Mouse (Mus musculus) neural tube, embryonic 12.5 days (tissue): ENCODE measurements around the gene Nploc4. TPM values are rescaled to one million over a fixed set of nuclear protein-coding genes. Genes with fewer than 3 reads are reported as not detected.
A peak's percentile ranks its signal among the peaks of the same experiment; 100 is the strongest.

Experiments used
- ATAC-seq: fragments of 200-750 bp; cut with Nextera tagmentation; 2 replicates; pipeline ENCODE4 v1.8.0; 2017; ENCODE audit warnings: low read depth, mild to moderate bottlenecking, moderate TSS enrichment, moderate library complexity; ENCODE audit not compliant: low FRiP score
- H3K27ac ChIP-seq: fragments of 300-500 bp; sonication (generic); 2 replicates; pipeline ENCODE4 v1.5.1; 2016
- H3K27me3 ChIP-seq: fragments of 300-500 bp; sonication (generic); replicated peaks from 2 replicates; pipeline ENCODE4 v1.6.1; 2016; ENCODE audit warnings: mild to moderate bottlenecking
- H3K36me3 ChIP-seq: fragments of 300-500 bp; sonication (generic); 2 replicates; pipeline ENCODE4 v1.6.1; 2016; ENCODE audit warnings: mild to moderate bottlenecking
- H3K4me1 ChIP-seq: fragments of 300-500 bp; sonication (generic); 2 replicates; pipeline ENCODE4 v1.6.1; 2016
- H3K4me2 ChIP-seq: fragments of 300-500 bp; sonication (generic); replicated peaks from 2 replicates; pipeline ENCODE4 v1.6.1; 2016; ENCODE audit warnings: mild to moderate bottlenecking
- H3K4me3 ChIP-seq: fragments of 300-500 bp; sonication (generic); 2 replicates; pipeline ENCODE4 v1.5.1; 2016
- H3K9ac ChIP-seq: fragments of 300-500 bp; sonication (generic); 2 replicates; pipeline ENCODE4 v1.6.1; 2016; ENCODE audit warnings: mild to moderate bottlenecking
- H3K9me3 ChIP-seq: fragments of 300-500 bp; sonication (generic); 2 replicates; pipeline ENCODE4 v1.6.1; 2016; ENCODE audit warnings: mild to moderate bottlenecking
- WGBS: fragments of 180-500 bp; shearing (Covaris S2); methylation state at CpG from one replicate; pipeline ENCODE4 v1.1.7; 2016; 5-methylcytosine and 5-hydroxymethylcytosine counted together
- polyA plus RNA-seq: library from polyadenylated mRNA; unstranded; fragments of >200 nt; fragmentation: Nextera tagmentation; extraction: Ambion mirVana; gene quantifications from 2 replicates; pipeline ENCODE4 v1.2.1, GENCODE M21; 2016

Gene Nploc4
- polyA plus RNA-seq, 1 experiment from 2014 or later: 54.6 TPM

- peak; percentile 86 for ATAC-seq
- Histone ChIP-seq H3K9me3 (no peaks in the 10 kb centered on the region), H3K27ac (peak within 1 kb of the TSS; percentile 62; the same call in 1 of the 2 replicates), H3K4me1 (peaks cover 16% of the 10 kb centered on the region; the same call in 1 of the 2 replicates), H3K4me2 (peak within 1 kb of the TSS; percentile 95), H3K27me3 (no peaks in the 10 kb centered on the region), H3K9ac (peak within 1 kb of the TSS; percentile 95), H3K4me3 (peak within 1 kb of the TSS; percentile 93), H3K36me3 (peaks cover 32% of the 10 kb centered on the region)
- WGBS: 5% methylated on average over 62 of the region's 62 CpGs
These were observed 20.6 kb upstream of the Nploc4 start, which contains the start of the genes Oxld1 and Ccdc137 for GRCm38 (mm10) chr11:120457772-120458751. Oxld1 (minus strand) TSS chr11:120458068. Ccdc137 (plus strand) TSS chr11:120458115.

- peaks cover 26% of the 10 kb centered on the region for H3K36me3 ChIP-seq
- no peak for ATAC-seq
- H3K4me3 ChIP-seq: peak overlapping the region; percentile 93
- WGBS: 36% methylated on average over 14 of the region's 14 CpGs
- H3K9me3 ChIP-seq: no peaks in the 10 kb centered on the region
- no peaks in the 10 kb centered on the region for H3K27me3 ChIP-seq
- H3K27ac ChIP-seq: peak overlapping the region; percentile 62; the same call in 1 of the 2 replicates
- peaks cover 16% of the 10 kb centered on the region; the same call in 1 of the 2 replicates for H3K4me1 ChIP-seq
- H3K9ac ChIP-seq: peak overlapping the region; percentile 95
- peak overlapping the region; percentile 95 for H3K4me2 ChIP-seq
These were observed 19.9 kb upstream of the Nploc4 start for GRCm38 (mm10) chr11:120457370-120457769.

GRCm38 (mm10) chr11:120455413-120455812, 17.9 kb upstream of the Nploc4 start:
- WGBS: 93% methylated on average over 7 of the region's 7 CpGs
- Histone ChIP-seq H3K27ac (no peak overlapping the region), H3K36me3 (peaks cover 7% of the 10 kb centered on the region), H3K9ac (no peak overlapping the region), H3K4me2 (no peak overlapping the region), H3K9me3 (no peaks in the 10 kb centered on the region), H3K4me1 (peaks cover 16% of the 10 kb centered on the region; the same call in 1 of the 2 replicates), H3K27me3 (no peaks in the 10 kb centered on the region), H3K4me3 (no peak overlapping the region)
- no peak for ATAC-seq

GRCm38 (mm10) chr11:120454965-120455364, 17.5 kb upstream of the Nploc4 start:
- Histone ChIP-seq H3K27me3 (no peaks in the 10 kb centered on the region), H3K36me3 (peaks cover 5% of the 10 kb centered on the region), H3K4me3 (no peak overlapping the region), H3K4me1 (peaks cover 16% of the 10 kb centered on the region; the same call in 1 of the 2 replicates), H3K9ac (no peak overlapping the region), H3K4me2 (no peak overlapping the region), H3K27ac (no peak overlapping the region), H3K9me3 (no peaks in the 10 kb centered on the region)
- WGBS: 92% methylated on average over 4 of the region's 4 CpGs
- no peak for ATAC-seq

- no peaks in the 10 kb centered on the region for H3K36me3 ChIP-seq
- no peak within 1 kb of the TSS for H3K9ac ChIP-seq
- no peak for ATAC-seq
- H3K9me3 ChIP-seq: no peaks in the 10 kb centered on the region
- 87% methylated on average over 4 of the region's 4 CpGs for whole genome bisulfite sequencing
- H3K4me3 ChIP-seq: no peak within 1 kb of the TSS
- no peak within 1 kb of the TSS; the same call in 1 of the 2 replicates for H3K27ac ChIP-seq
- H3K4me1 ChIP-seq: peaks cover 12% of the 10 kb centered on the region; the same call in 1 of the 2 replicates
- 0 out of 2 replicates have a peak, but pooled peaks cover 3% of the 10 kb centered on the region for H3K27me3 ChIP-seq
- no peak within 1 kb of the TSS for H3K4me2 ChIP-seq
These were observed 15.8 kb upstream of the Nploc4 start, which contains the start of gene Pde6g for GRCm38 (mm10) chr11:120453306-120453705. Pde6g (minus strand) TSS chr11:120453500.

- H3K27me3 ChIP-seq: 0 out of 2 replicates have a peak, but pooled peaks cover 3% of the 10 kb centered on the region
- H3K9me3 ChIP-seq: no peaks in the 10 kb centered on the region
- no peak overlapping the region for H3K4me2 ChIP-seq
- no peak overlapping the region for H3K27ac ChIP-seq
- H3K4me1 ChIP-seq: 0 out of 2 replicates have a peak, but pooled peaks cover 6% of the 10 kb centered on the region
- no peak overlapping the region for H3K4me3 ChIP-seq
- no peaks in the 10 kb centered on the region for H3K36me3 ChIP-seq
- 83% methylated on average over 3 of the region's 3 CpGs for WGBS
- no peak overlapping the region for H3K9ac ChIP-seq
- no peak for ATAC-seq
These were observed 14.7 kb upstream of the Nploc4 start for GRCm38 (mm10) chr11:120452246-120452645.

GRCm38 (mm10) chr11:120447179-120447578, 9.7 kb upstream of the Nploc4 start:
- no peak overlapping the region for H3K9ac ChIP-seq
- no peak overlapping the region for H3K4me2 ChIP-seq
- no peaks in the 10 kb centered on the region for H3K9me3 ChIP-seq
- no peak for ATAC-seq
- H3K4me3 ChIP-seq: no peak overlapping the region
- WGBS: 85% methylated on average over 7 of the region's 7 CpGs
- no peak overlapping the region for H3K27ac ChIP-seq
- H3K36me3 ChIP-seq: no peaks in the 10 kb centered on the region
- H3K27me3 ChIP-seq: 0 out of 2 replicates have a peak, but pooled peaks cover 3% of the 10 kb centered on the region
- H3K4me1 ChIP-seq: no peaks in the 10 kb centered on the region

GRCm38 (mm10) chr11:120445475-120445874, 8.0 kb upstream of the Nploc4 start:
- H3K27me3 ChIP-seq: 0 out of 2 replicates have a peak, but pooled peaks cover 3% of the 10 kb centered on the region
- H3K9me3 ChIP-seq: no peaks in the 10 kb centered on the region
- H3K9ac ChIP-seq: no peak overlapping the region
- 85% methylated on average over 3 of the region's 3 CpGs for WGBS
- no peak overlapping the region for H3K4me3 ChIP-seq
- H3K4me1 ChIP-seq: no peaks in the 10 kb centered on the region
- H3K4me2 ChIP-seq: no peak overlapping the region
- H3K27ac ChIP-seq: no peak overlapping the region
- no peak for ATAC-seq
- H3K36me3 ChIP-seq: no peaks in the 10 kb centered on the region

GRCm38 (mm10) chr11:120444106-120444505, 6.6 kb upstream of the Nploc4 start:
- no peak for ATAC-seq
- H3K9ac ChIP-seq: no peak overlapping the region
- no peak overlapping the region for H3K4me3 ChIP-seq
- H3K4me2 ChIP-seq: no peak overlapping the region
- no peaks in the 10 kb centered on the region for H3K4me1 ChIP-seq
- no peaks in the 10 kb centered on the region for H3K36me3 ChIP-seq
- H3K27ac ChIP-seq: no peak overlapping the region
- H3K9me3 ChIP-seq: no peaks in the 10 kb centered on the region
- H3K27me3 ChIP-seq: 0 out of 2 replicates have a peak, but pooled peaks cover 3% of the 10 kb centered on the region
- WGBS: 72% methylated on average over 6 of the region's 6 CpGs

GRCm38 (mm10) chr11:120442765-120443280, 5.3 kb upstream of the Nploc4 start:
- Histone ChIP-seq H3K9ac (no peak overlapping the region), H3K4me2 (no peak overlapping the region), H3K27ac (no peak overlapping the region), H3K4me1 (no peaks in the 10 kb centered on the region), H3K9me3 (no peaks in the 10 kb centered on the region), H3K27me3 (no peaks in the 10 kb centered on the region), H3K4me3 (no peak overlapping the region), H3K36me3 (no peaks in the 10 kb centered on the region)
- no peak for ATAC-seq
- WGBS: 89% methylated on average over 3 of the region's 3 CpGs

- H3K36me3 ChIP-seq: no peaks in the 10 kb centered on the region
- no peak within 1 kb of the TSS for H3K27ac ChIP-seq
- H3K27me3 ChIP-seq: no peaks in the 10 kb centered on the region
- no peak within 1 kb of the TSS for H3K4me3 ChIP-seq
- WGBS: 92% methylated on average over 3 of the region's 3 CpGs
- H3K9ac ChIP-seq: no peak within 1 kb of the TSS
- H3K9me3 ChIP-seq: no peaks in the 10 kb centered on the region
- H3K4me2 ChIP-seq: no peak within 1 kb of the TSS
- no peak for ATAC-seq
- H3K4me1 ChIP-seq: no peaks in the 10 kb centered on the region
These were observed 4.8 kb upstream of the Nploc4 start, which contains the start of gene Tspan10 for GRCm38 (mm10) chr11:120442344-120442743. Tspan10 (plus strand) TSS chr11:120442644.

- peak overlapping the region; percentile 97 for H3K9ac ChIP-seq
- no peaks in the 10 kb centered on the region for H3K27me3 ChIP-seq
- H3K4me1 ChIP-seq: peaks cover 13% of the 10 kb centered on the region
- no peaks in the 10 kb centered on the region for H3K9me3 ChIP-seq
- WGBS: 31% methylated on average over 12 of the region's 12 CpGs
- H3K4me3 ChIP-seq: peak overlapping the region; percentile 99
- peak overlapping the region; percentile 90 for H3K4me2 ChIP-seq
- no peak for ATAC-seq
- H3K27ac ChIP-seq: no peak overlapping the region
- peaks cover 18% of the 10 kb centered on the region for H3K36me3 ChIP-seq
These were observed 413 bp upstream of the Nploc4 start for GRCm38 (mm10) chr11:120437857-120438385.
